Mouse (Mus musculus) stomach, postnatal 0 days (tissue): Measurements from ENCODE around the gene Fam234b. TPM values are rescaled to one million over a fixed set of nuclear protein-coding genes. Genes with fewer than 3 reads are reported as not detected.

Experiments used
- ATAC-seq: fragments of 200-750 bp; cut with Nextera tagmentation; 2 replicates; pipeline ENCODE4 v1.8.0; 2017; ENCODE audit not compliant: low FRiP score, low TSS enrichment
- DNase-seq: peaks from one replicate; pipeline ENCODE4 v3.0.0-alpha.2; 2016; ENCODE audit warnings: low spot score
- H3K27ac ChIP-seq: fragments of 300-500 bp; sonication (generic); replicated peaks from 2 replicates; pipeline ENCODE4 v1.5.1; 2014; ENCODE audit warnings: mild to moderate bottlenecking, control low read depth
- H3K27me3 ChIP-seq: fragments of 300-500 bp; sonication (generic); 2 replicates; pipeline ENCODE4 v1.6.1; 2014; ENCODE audit warnings: low read length; ENCODE audit not compliant: control insufficient read depth, insufficient read depth
- H3K36me3 ChIP-seq: fragments of 300-500 bp; sonication (generic); 2 replicates; pipeline ENCODE4 v1.6.1; 2014; ENCODE audit warnings: low read length, mixed read lengths; ENCODE audit not compliant: control insufficient read depth, insufficient read depth
- H3K4me1 ChIP-seq: fragments of 300-500 bp; sonication (generic); replicated peaks from 2 replicates; pipeline ENCODE4 v1.6.1; 2014; ENCODE audit warnings: antibody characterized with exemption; ENCODE audit not compliant: control insufficient read depth, insufficient read depth
- H3K4me2 ChIP-seq: fragments of 300-500 bp; sonication (generic); replicated peaks from 2 replicates; pipeline ENCODE4 v1.6.1; 2014; ENCODE audit warnings: low read depth, mild to moderate bottlenecking, control low read depth, moderate library complexity
- H3K4me3 ChIP-seq: fragments of 300-500 bp; sonication (generic); 2 replicates; pipeline ENCODE4 v1.5.1; 2014; ENCODE audit warnings: low read depth, low read length, control low read depth
- H3K9ac ChIP-seq: fragments of 300-500 bp; sonication (generic); 2 replicates; pipeline ENCODE4 v1.6.1; 2014; ENCODE audit warnings: mild to moderate bottlenecking, low read length, control low read depth, mixed read lengths
- H3K9me3 ChIP-seq: fragments of 300-500 bp; sonication (generic); 2 replicates; pipeline ENCODE4 v1.6.1; 2016; ENCODE audit warnings: low read length; ENCODE audit not compliant: control insufficient read depth
- CTCF ChIP-seq: IDR thresholded peaks from 2 replicates; pipeline ENCODE4 v1.5.1; 2016; ENCODE audit warnings: antibody characterized with exemption, low read depth, mild to moderate bottlenecking, moderate library complexity
- EP300 ChIP-seq: optimal IDR thresholded peaks from 2 replicates; pipeline ENCODE3; 2016; ENCODE audit warnings: antibody characterized with exemption
- WGBS: fragments of 180-500 bp; shearing (Covaris S2); extraction: QIAGEN DNeasy Blood & Tissue Kit; methylation state at CpG from one replicate; pipeline ENCODE4 v1.1.7; 2014; 5-methylcytosine and 5-hydroxymethylcytosine counted together
- polyA plus RNA-seq: library from polyadenylated mRNA; unstranded; fragments of >200 nt; fragmentation: Nextera tagmentation; extraction: Ambion mirVana; gene quantifications from 2 replicates; pipeline ENCODE4 v1.2.1, GENCODE M21; 2015

Gene Fam234b
- polyA plus RNA-seq, 1 experiment from 2014 or later: 12.4 TPM

DNA sequence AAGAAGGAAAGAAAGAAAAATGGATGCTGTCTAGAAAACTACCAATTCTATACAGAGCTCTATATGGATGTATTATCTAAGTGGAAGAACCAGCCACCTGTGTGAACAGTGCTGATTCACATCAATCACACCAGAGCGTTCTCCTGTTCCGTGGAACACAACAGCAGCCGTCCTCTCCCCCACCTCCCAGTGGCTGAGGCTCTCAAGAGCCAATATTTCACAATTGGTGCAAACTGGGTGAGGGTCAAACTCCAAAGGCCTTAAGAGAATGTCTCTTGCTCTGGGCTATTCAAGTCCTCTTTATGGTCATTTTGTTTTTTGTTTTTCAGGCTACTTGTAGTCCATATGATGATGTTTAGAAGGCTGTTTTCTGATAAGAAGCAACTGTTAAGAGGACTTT, 32.6 kb upstream of the Fam234b start:
- DNase-seq: no peak
- TF ChIP-seq EP300 (no peak), CTCF (no peak)
- 62% methylated on average over 3 of the region's 3 CpGs for WGBS

DNA sequence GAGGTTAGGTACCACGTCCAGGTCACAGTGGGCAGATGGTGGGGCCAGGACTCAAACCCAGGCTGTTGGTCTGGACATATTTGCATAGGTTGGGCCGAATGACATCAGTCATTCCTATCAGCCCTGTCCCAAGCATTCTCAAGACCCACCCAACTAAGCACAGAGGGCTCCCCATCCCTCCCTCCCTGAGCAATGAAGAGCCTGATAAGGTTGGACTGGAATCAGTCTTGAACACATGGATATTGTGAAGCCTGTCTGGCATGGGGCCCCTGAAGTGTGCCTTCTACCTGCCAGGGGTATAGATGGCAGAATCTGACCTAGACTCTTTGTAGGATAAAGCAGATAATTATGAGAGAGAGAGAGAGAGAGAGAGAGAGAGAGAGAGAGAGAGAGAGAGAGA, 32.1 kb upstream of the Fam234b start:
- H3K4me3 ChIP-seq: no peak overlapping the region
- 69% methylated on average over 2 of the region's 2 CpGs for WGBS
- no peaks in the 10 kb centered on the region for H3K36me3 ChIP-seq
- DNase-seq (no peak), ATAC-seq (no peak)
- H3K9me3 ChIP-seq: no peaks in the 10 kb centered on the region
- no peaks in the 10 kb centered on the region for H3K4me1 ChIP-seq
- TF ChIP-seq CTCF: no peak
- TF ChIP-seq EP300: no peak
- H3K9ac ChIP-seq: no peak overlapping the region
- H3K27ac ChIP-seq: no peak overlapping the region
- H3K27me3 ChIP-seq: no peaks in the 10 kb centered on the region
- H3K4me2 ChIP-seq: no peak overlapping the region

More for the DNA sequence above, 32.6 kb upstream of the Fam234b start:
- Histone ChIP-seq H3K9me3 (no peaks in the 10 kb centered on the region), H3K27me3 (no peaks in the 10 kb centered on the region), H3K36me3 (no peaks in the 10 kb centered on the region), H3K4me3 (no peak overlapping the region), H3K9ac (no peak overlapping the region), H3K27ac (no peak overlapping the region), H3K4me1 (no peaks in the 10 kb centered on the region), H3K4me2 (no peak overlapping the region)
- ATAC-seq: no peak

DNA sequence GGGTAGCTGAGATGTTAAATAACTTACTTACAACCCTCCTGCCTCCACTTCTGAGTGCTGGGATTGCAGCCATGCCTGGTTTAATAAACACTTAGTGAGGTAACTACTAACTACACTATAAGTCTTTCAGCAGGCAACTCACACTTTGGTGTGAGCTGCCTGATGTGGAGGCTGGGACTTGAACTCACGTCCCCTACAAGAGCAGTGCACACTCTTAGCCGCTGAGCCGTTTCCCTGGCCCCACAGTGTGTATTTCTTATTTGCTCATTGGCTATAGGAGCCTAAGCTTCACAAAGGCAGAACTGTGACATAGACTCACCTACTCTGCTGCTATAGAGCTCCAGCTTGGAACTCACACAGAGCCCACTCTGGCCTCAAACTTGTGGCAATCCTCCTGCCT, 31.5 kb upstream of the Fam234b start:
- ATAC-seq (no peak), DNase-seq (no peak)
- H3K4me2 ChIP-seq: no peak overlapping the region
- no peaks in the 10 kb centered on the region for H3K9me3 ChIP-seq
- no peak overlapping the region for H3K9ac ChIP-seq
- H3K27me3 ChIP-seq: no peaks in the 10 kb centered on the region
- H3K4me3 ChIP-seq: no peak overlapping the region
- no peak overlapping the region for H3K27ac ChIP-seq
- 94% methylated on average over 3 of the region's 3 CpGs for WGBS
- TF ChIP-seq CTCF: no peak
- TF ChIP-seq EP300: no peak
- H3K4me1 ChIP-seq: no peaks in the 10 kb centered on the region
- H3K36me3 ChIP-seq: no peaks in the 10 kb centered on the region

DNA sequence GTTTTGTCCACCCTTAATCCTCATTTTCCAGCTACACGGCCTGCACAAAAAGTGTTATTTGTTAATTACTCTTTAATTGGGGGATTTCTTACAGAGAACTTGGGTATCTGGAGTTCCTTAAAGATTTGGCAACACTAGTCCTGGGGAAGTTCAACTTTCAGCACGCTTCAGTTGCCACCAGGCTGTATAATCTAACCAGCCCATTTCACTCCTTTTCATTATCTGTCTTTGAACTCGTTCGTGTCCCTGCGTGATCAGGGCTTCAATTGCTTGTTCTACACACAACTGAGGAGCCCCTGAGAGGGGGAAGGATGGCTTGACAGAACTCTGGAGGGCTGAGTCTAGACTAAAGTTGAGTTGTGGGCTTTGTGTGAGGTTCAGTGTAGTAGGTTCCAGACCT, 31.1 kb upstream of the Fam234b start:
- H3K4me3 ChIP-seq: no peak overlapping the region
- DNase-seq: no peak
- ATAC-seq: no peak
- no peak overlapping the region for H3K27ac ChIP-seq
- TF ChIP-seq EP300: no peak
- no peak for TF ChIP-seq CTCF
- H3K9me3 ChIP-seq: no peaks in the 10 kb centered on the region
- 70% methylated on average over 5 of the region's 5 CpGs for WGBS
- H3K36me3 ChIP-seq: no peaks in the 10 kb centered on the region
- H3K4me2 ChIP-seq: peak overlapping the region; percentile 78; the same call in 1 of the 2 replicates
- H3K9ac ChIP-seq: no peak overlapping the region
- no peaks in the 10 kb centered on the region for H3K27me3 ChIP-seq
- H3K4me1 ChIP-seq: no peaks in the 10 kb centered on the region

DNA sequence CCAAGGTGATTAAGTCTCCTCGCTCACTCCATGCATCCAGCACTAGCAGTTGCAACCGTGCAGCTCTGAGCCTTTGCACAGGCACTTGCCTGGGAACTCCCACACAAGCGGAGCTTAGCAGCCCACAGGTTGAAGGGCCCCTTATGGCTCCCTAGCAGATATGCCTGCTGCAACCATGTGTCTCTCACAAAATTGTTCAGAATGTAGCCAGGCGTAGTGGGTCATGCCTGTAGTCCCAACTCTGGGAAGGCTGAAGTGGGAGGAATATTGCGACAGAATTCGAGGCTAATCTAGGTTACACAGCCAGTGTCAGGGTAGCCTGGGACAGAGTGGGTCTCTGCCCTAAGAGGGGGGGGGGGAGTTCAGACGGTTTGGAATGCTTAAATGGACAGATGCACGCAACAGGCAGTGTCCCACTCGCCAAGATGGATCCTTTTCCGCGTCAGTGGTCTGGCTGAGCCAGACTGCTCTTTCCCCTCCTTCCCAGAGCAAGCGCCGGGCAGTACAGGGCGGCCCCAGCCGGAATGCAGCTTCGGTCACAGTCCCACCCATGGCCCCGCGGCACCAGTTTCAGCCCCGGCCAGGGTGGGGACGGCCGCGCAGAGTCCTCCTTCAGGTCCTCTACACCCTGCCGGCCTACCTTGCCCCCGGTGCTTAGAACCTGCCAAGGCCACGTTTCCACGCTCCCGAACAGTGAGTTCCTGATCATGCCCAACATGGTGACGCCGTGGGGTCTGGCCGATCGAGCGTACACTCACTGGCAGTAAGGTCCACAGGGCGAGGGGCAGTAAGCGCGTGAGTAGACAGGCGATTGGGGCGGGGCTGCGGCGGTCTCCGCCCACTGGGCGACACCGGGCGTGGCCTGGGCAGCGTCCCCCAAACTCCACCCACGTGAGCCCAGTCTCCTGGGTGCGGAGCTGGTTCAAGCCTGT, 30.1 kb upstream of the Fam234b start:
- H3K27ac ChIP-seq: peak overlapping the region; percentile 92
- TF ChIP-seq CTCF (no peak), EP300 (no peak)
- H3K9me3 ChIP-seq: no peaks in the 10 kb centered on the region
- H3K4me3 ChIP-seq: peak overlapping the region; percentile 67
- DNase-seq: peak; percentile 96
- peak; percentile 96 for ATAC-seq
- no peaks in the 10 kb centered on the region for H3K36me3 ChIP-seq
- WGBS: 5% methylated on average over 45 of the region's 46 CpGs
- H3K4me1 ChIP-seq: no peaks in the 10 kb centered on the region
- H3K27me3 ChIP-seq: no peaks in the 10 kb centered on the region
- peak overlapping the region; percentile 89 for H3K9ac ChIP-seq
- peak overlapping the region; percentile 78 for H3K4me2 ChIP-seq

DNA sequence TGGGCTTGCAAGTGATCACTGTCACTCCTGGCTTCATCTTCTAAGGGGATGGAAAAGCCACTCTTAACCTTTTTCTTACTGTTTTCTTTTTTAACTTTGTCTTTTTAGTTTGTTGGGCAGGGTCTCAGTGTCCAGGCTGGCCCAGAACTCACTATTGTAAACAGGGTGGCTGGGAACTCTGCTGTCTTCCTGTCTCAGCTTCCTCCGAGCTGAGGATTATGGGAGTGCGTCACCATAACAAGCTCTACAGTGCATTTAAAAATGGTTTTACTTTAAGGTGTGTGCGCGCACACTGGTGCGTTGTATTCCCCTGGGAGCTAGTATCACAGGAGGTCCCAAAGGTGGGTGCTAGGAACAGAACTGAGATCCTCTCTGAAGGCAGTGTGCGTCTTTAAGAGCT, 29.3 kb upstream of the Fam234b start:
- peak overlapping the region; percentile 78 for H3K4me2 ChIP-seq
- ATAC-seq (no peak), DNase-seq (no peak)
- no peaks in the 10 kb centered on the region for H3K4me1 ChIP-seq
- 78% methylated on average over 6 of the region's 6 CpGs for WGBS
- no peaks in the 10 kb centered on the region for H3K27me3 ChIP-seq
- H3K27ac ChIP-seq: peak overlapping the region; percentile 92; the same call in 1 of the 2 replicates
- H3K36me3 ChIP-seq: no peaks in the 10 kb centered on the region
- H3K9me3 ChIP-seq: no peaks in the 10 kb centered on the region
- peak overlapping the region; percentile 89 for H3K9ac ChIP-seq
- TF ChIP-seq CTCF (no peak), EP300 (no peak)
- H3K4me3 ChIP-seq: peak overlapping the region; percentile 67
